Mouse (Mus musculus) small intestine, adult 2 months (tissue): ENCODE results near the gene Ddx10.

Source experiments
- CTCF ChIP-seq: fragments of 200-500 bp; IDR thresholded peaks from 2 replicates; pipeline ENCODE4 v1.5.1; 2012; ENCODE audit warnings: low read depth, mild to moderate bottlenecking, control low read depth, inconsistent platforms, low read length, moderate library complexity, mixed read lengths; ENCODE audit not compliant: insufficient replicate concordance, insufficient read length; ENCODE audit errors: extremely low read depth
- POLR2A ChIP-seq: fragments of 200-500 bp; IDR thresholded peaks from 2 replicates; pipeline ENCODE4 v1.6.1; 2012; ENCODE audit warnings: low read depth, mild to moderate bottlenecking, control low read depth, inconsistent platforms, low read length, moderate library complexity

GRCm38 (mm10) chr9:53290006-53290405 lies 42.2 kb upstream of the Ddx10 start:
- TF ChIP-seq POLR2A (no peak), CTCF (no peak)
